Mouse (Mus musculus): ENCODE data around the gene Tnfsf15.

GRCm38 (mm10) chr4:63777223-63777622 is 32.3 kb upstream of the Tnfsf15 start:
- TF ChIP-seq TCF12 (IDR thresholded peaks at IDR 0.05; ENCODE audit: low read depth, low read length): peak; percentile 55; the same call in 1 of the 2 replicates
- no peak; the same call in 1 of the 2 replicates for TF ChIP-seq JUN (IDR thresholded peaks at IDR 0.05; ENCODE audit: insufficient read depth, low read depth, low read length)

Data from CH12.LX (cell line).